Mouse (Mus musculus) liver, postnatal 0 days (tissue): ENCODE results near the gene Fat4. TPM values are rescaled to one million over a fixed set of nuclear protein-coding genes. Genes with fewer than 3 reads are reported as not detected.

Experiments
- ATAC-seq: fragments of 200-750 bp; cut with Nextera tagmentation; 2 replicates; pipeline ENCODE4 v1.8.0; 2017; ENCODE audit warnings: mild to moderate bottlenecking, moderate library complexity
- DNase-seq: peaks from one replicate; pipeline ENCODE4 v3.0.0-alpha.2; 2016
- H3K27ac ChIP-seq: fragments of 300-500 bp; sonication (generic); 2 replicates; pipeline ENCODE4 v1.5.1; 2014; ENCODE audit warnings: antibody characterized with exemption, moderate library complexity, mild to moderate bottlenecking, low read depth
- H3K27me3 ChIP-seq: fragments of 300-500 bp; sonication (generic); 2 replicates; pipeline ENCODE4 v1.6.1; 2014; ENCODE audit warnings: low read length, control low read depth, mixed read lengths; ENCODE audit not compliant: insufficient read depth
- H3K36me3 ChIP-seq: fragments of 300-500 bp; sonication (generic); replicated peaks from 2 replicates; pipeline ENCODE4 v1.6.1; 2014; ENCODE audit warnings: mild to moderate bottlenecking, control low read depth, low read length, moderate library complexity, mixed read lengths; ENCODE audit not compliant: insufficient read depth
- H3K4me1 ChIP-seq: fragments of 300-500 bp; sonication (generic); 2 replicates; pipeline ENCODE4 v1.6.1; 2014; ENCODE audit warnings: antibody characterized with exemption, mild to moderate bottlenecking, control low read depth; ENCODE audit not compliant: insufficient read depth
- H3K4me2 ChIP-seq: fragments of 300-500 bp; sonication (generic); 2 replicates; pipeline ENCODE4 v1.6.1; 2014; ENCODE audit warnings: low read depth, mild to moderate bottlenecking, low read length, moderate library complexity, mixed read lengths
- H3K4me3 ChIP-seq: fragments of 300-500 bp; sonication (generic); 2 replicates; pipeline ENCODE4 v1.5.1; 2014; ENCODE audit warnings: low read depth, low read length
- H3K9ac ChIP-seq: fragments of 300-500 bp; sonication (generic); replicated peaks from 2 replicates; pipeline ENCODE4 v1.6.1; 2014; ENCODE audit warnings: mild to moderate bottlenecking, moderate library complexity
- H3K9me3 ChIP-seq: fragments of 300-500 bp; sonication (generic); 2 replicates; pipeline ENCODE4 v1.6.1; 2016; ENCODE audit warnings: mild to moderate bottlenecking, control low read depth, low read length, mixed read lengths
- CTCF ChIP-seq: sonication (generic); IDR thresholded peaks from 2 replicates; pipeline ENCODE4 v1.5.1; 2016; ENCODE audit warnings: antibody characterized with exemption, low read depth
- EP300 ChIP-seq: IDR thresholded peaks from 2 replicates; pipeline ENCODE4 v1.6.1; 2016; ENCODE audit warnings: antibody characterized with exemption, low read depth, mild to moderate bottlenecking
- WGBS: fragments of 180-500 bp; shearing (Covaris S2); extraction: QIAGEN DNeasy Blood & Tissue Kit; methylation state at CpG from one replicate; pipeline ENCODE4 v1.1.7; 2014; ENCODE audit not compliant: insufficient replicate concordance; 5-methylcytosine and 5-hydroxymethylcytosine counted together
- polyA plus RNA-seq: library from polyadenylated mRNA; unstranded; fragments of >200 nt; fragmentation: Nextera tagmentation; extraction: Ambion mirVana; gene quantifications from 2 replicates; pipeline ENCODE4 v1.2.1, GENCODE M21; 2015

Gene Fat4
- polyA plus RNA-seq, 1 experiment from 2014 or later: 0.26 TPM

- ATAC-seq: no peak
- TF ChIP-seq EP300 (no peak), CTCF (no peak)
- Histone ChIP-seq H3K27ac (no peak overlapping the region), H3K4me2 (no peak overlapping the region), H3K9ac (no peak overlapping the region), H3K4me1 (no peaks in the 10 kb centered on the region), H3K4me3 (no peak overlapping the region), H3K36me3 (no peaks in the 10 kb centered on the region), H3K9me3 (no peaks in the 10 kb centered on the region), H3K27me3 (no peaks in the 10 kb centered on the region)
- 80% methylated on average over 7 of the region's 7 CpGs for WGBS
- DNase-seq: no peak
Measured at GRCm38 (mm10) chr3:38934780-38935179, 48.0 kb downstream of the Fat4 start.

- 70% methylated on average over 7 of the region's 7 CpGs for WGBS
- no peak for ATAC-seq
- H3K4me2 ChIP-seq: no peak overlapping the region
- TF ChIP-seq EP300: no peak
- no peak for TF ChIP-seq CTCF
- H3K27me3 ChIP-seq: no peaks in the 10 kb centered on the region
- no peak for DNase-seq
- no peaks in the 10 kb centered on the region for H3K36me3 ChIP-seq
- no peaks in the 10 kb centered on the region for H3K9me3 ChIP-seq
- no peaks in the 10 kb centered on the region for H3K4me1 ChIP-seq
- H3K4me3 ChIP-seq: no peak overlapping the region
- no peak overlapping the region for H3K27ac ChIP-seq
- no peak overlapping the region for H3K9ac ChIP-seq
Measured at GRCm38 (mm10) chr3:38936485-38936884, 49.7 kb downstream of the Fat4 start.

GRCm38 (mm10) chr3:38937159-38937558, 50.4 kb downstream of the Fat4 start:
- Histone ChIP-seq H3K4me1 (no peaks in the 10 kb centered on the region), H3K27ac (no peak overlapping the region), H3K4me2 (no peak overlapping the region), H3K4me3 (no peak overlapping the region), H3K27me3 (no peaks in the 10 kb centered on the region), H3K36me3 (no peaks in the 10 kb centered on the region), H3K9ac (no peak overlapping the region), H3K9me3 (no peaks in the 10 kb centered on the region)
- ATAC-seq: no peak
- WGBS: 60% methylated on average over 8 of the region's 8 CpGs
- TF ChIP-seq EP300 (no peak), CTCF (no peak)
- no peak for DNase-seq

GRCm38 (mm10) chr3:38938136-38938535, 51.4 kb downstream of the Fat4 start:
- WGBS: 66% methylated on average over 5 of the region's 5 CpGs
- TF ChIP-seq EP300 (no peak), CTCF (no peak)
- no peak overlapping the region for H3K4me3 ChIP-seq
- H3K4me2 ChIP-seq: no peak overlapping the region
- no peaks in the 10 kb centered on the region for H3K4me1 ChIP-seq
- H3K9me3 ChIP-seq: no peaks in the 10 kb centered on the region
- H3K36me3 ChIP-seq: no peaks in the 10 kb centered on the region
- no peak for DNase-seq
- ATAC-seq: no peak
- H3K9ac ChIP-seq: no peak overlapping the region
- H3K27me3 ChIP-seq: no peaks in the 10 kb centered on the region
- no peak overlapping the region for H3K27ac ChIP-seq

- no peak overlapping the region for H3K4me2 ChIP-seq
- no peak for TF ChIP-seq EP300
- no peak for TF ChIP-seq CTCF
- WGBS: 50% methylated on average over 3 of the region's 3 CpGs
- no peak overlapping the region for H3K27ac ChIP-seq
- no peak overlapping the region for H3K4me3 ChIP-seq
- no peaks in the 10 kb centered on the region for H3K4me1 ChIP-seq
- H3K9ac ChIP-seq: no peak overlapping the region
- DNase-seq (no peak), ATAC-seq (no peak)
- H3K36me3 ChIP-seq: no peaks in the 10 kb centered on the region
- no peaks in the 10 kb centered on the region for H3K9me3 ChIP-seq
- no peaks in the 10 kb centered on the region for H3K27me3 ChIP-seq
Measured at GRCm38 (mm10) chr3:38939573-38939972, 52.8 kb downstream of the Fat4 start.

- DNase-seq (no peak), ATAC-seq (no peak)
- no peaks in the 10 kb centered on the region for H3K4me1 ChIP-seq
- no peak overlapping the region for H3K27ac ChIP-seq
- H3K9me3 ChIP-seq: no peaks in the 10 kb centered on the region
- no peaks in the 10 kb centered on the region for H3K36me3 ChIP-seq
- WGBS: 80% methylated on average over 1 of the region's 1 CpGs
- H3K9ac ChIP-seq: no peak overlapping the region
- no peaks in the 10 kb centered on the region for H3K27me3 ChIP-seq
- no peak overlapping the region for H3K4me2 ChIP-seq
- no peak overlapping the region for H3K4me3 ChIP-seq
- TF ChIP-seq CTCF: no peak
- no peak for TF ChIP-seq EP300
Measured at GRCm38 (mm10) chr3:38940327-38940726, 53.6 kb downstream of the Fat4 start.

GRCm38 (mm10) chr3:38945157-38945556, 58.4 kb downstream of the Fat4 start:
- ATAC-seq (no peak), DNase-seq (no peak)
- H3K9ac ChIP-seq: no peak overlapping the region
- TF ChIP-seq CTCF: no peak
- no peak for TF ChIP-seq EP300
- no peak overlapping the region for H3K4me2 ChIP-seq
- H3K9me3 ChIP-seq: no peaks in the 10 kb centered on the region
- H3K27ac ChIP-seq: no peak overlapping the region
- no peak overlapping the region for H3K4me3 ChIP-seq
- 48% methylated on average over 1 of the region's 1 CpGs for WGBS
- H3K4me1 ChIP-seq: no peaks in the 10 kb centered on the region
- no peaks in the 10 kb centered on the region for H3K27me3 ChIP-seq
- no peaks in the 10 kb centered on the region for H3K36me3 ChIP-seq
